Mouse (Mus musculus): ENCODE results near the gene Kdm2a.

- TF ChIP-seq CTCF (IDR thresholded peaks at IDR 0.05; ENCODE audit: extremely low read depth, insufficient read depth, insufficient read length, insufficient replicate concordance) (no peak), POLR2A (IDR thresholded peaks at IDR 0.05; ENCODE audit: low read depth, low read length) (no peak)
These were observed 80.9 kb downstream of the Kdm2a start for GRCm38 (mm10) chr19:4317181-4317580.

Measured in spleen, adult 2 months (tissue).